Mouse (Mus musculus): ENCODE measurements around the gene Rtl6. TPM values are rescaled to one million over a fixed set of nuclear protein-coding genes. Genes with fewer than 3 reads are reported as not detected.
A peak's percentile ranks its signal among the peaks of the same experiment; 100 is the strongest.

Gene Rtl6
- polyA plus RNA-seq, 1 experiment from 2014 or later = 28.8 TPM

DNA sequence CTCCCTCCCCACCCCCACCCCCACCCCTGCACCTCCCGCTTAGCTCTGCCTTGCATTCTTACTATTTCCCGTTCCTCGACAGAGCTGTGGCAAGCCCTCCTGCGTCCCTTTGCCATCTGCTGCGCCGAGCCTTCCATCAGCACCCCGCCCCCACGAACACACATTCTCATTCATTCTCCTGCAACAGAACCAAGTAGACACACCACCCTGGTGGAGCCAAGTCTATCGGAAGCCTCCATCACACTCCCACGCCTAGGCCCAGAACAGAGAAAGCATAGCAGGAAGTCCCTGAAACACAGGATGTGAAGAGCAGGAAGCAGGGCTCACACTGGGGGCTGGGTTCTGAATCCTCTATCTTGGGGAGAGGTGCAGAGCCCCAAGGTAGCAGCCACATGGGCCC lies 51.6 kb downstream of the Rtl6 start:
- WGBS = 64% methylated on average over 10 of the region's 10 CpGs
- 0 out of 2 replicates have a peak overlapping the region, but pooled peaks have one; percentile 17 for H3K27ac ChIP-seq (ENCODE audit: low read depth, low read length)
- H3K27me3 ChIP-seq (replicated peaks; ENCODE audit: control insufficient read depth, insufficient read depth, low read length) = no peaks in the 10 kb centered on the region
- peak; percentile 47 for ATAC-seq
- no peaks in the 10 kb centered on the region for H3K9me3 ChIP-seq (replicated peaks; ENCODE audit: control insufficient read depth, low read length)
- no peak overlapping the region for H3K4me3 ChIP-seq (ENCODE audit: low read depth, low read length)
- no peak overlapping the region for H3K9ac ChIP-seq (ENCODE audit: low read length)
- peaks cover 29% of the 10 kb centered on the region for H3K4me1 ChIP-seq (ENCODE audit: control insufficient read depth, insufficient read depth, low read length)
- DNase-seq (ENCODE audit: low spot score) = no peak
- H3K36me3 ChIP-seq (ENCODE audit: control insufficient read depth, insufficient read depth, low read length) = no peaks in the 10 kb centered on the region
- no peak overlapping the region for H3K4me2 ChIP-seq (ENCODE audit: low read length)

GRCm38 (mm10) chr15:84504895-84505294 lies 52.7 kb downstream of the Rtl6 start:
- Histone ChIP-seq H3K4me3 (ENCODE audit: low read depth, low read length) (no peak overlapping the region), H3K4me1 (ENCODE audit: control insufficient read depth, insufficient read depth, low read length) (peaks cover 26% of the 10 kb centered on the region), H3K9ac (ENCODE audit: low read length) (no peak overlapping the region), H3K27ac (ENCODE audit: low read depth, low read length) (no peak overlapping the region), H3K9me3 (replicated peaks; ENCODE audit: control insufficient read depth, low read length) (no peaks in the 10 kb centered on the region), H3K4me2 (ENCODE audit: low read length) (no peak overlapping the region), H3K36me3 (ENCODE audit: control insufficient read depth, insufficient read depth, low read length) (no peaks in the 10 kb centered on the region), H3K27me3 (replicated peaks; ENCODE audit: control insufficient read depth, insufficient read depth, low read length) (no peaks in the 10 kb centered on the region)
- no peak for DNase-seq (ENCODE audit: low spot score)
- ATAC-seq = no peak
- 57% methylated on average over 7 of the region's 7 CpGs for WGBS

Other genes starting within 250 kb of the Rtl6 start
- 0.90 and 1.2 TPM in 2 replicates for gene Parvg, start 233.8 kb downstream of the Rtl6 start, polyA plus RNA-seq (2014; fragmentation: Nextera tagmentation; extraction: Ambion mirVana)
- 7.9 and 9.6 TPM in 2 replicates for gene Shisal1, start 110.7 kb downstream of the Rtl6 start, polyA plus RNA-seq (2014; fragmentation: Nextera tagmentation; extraction: Ambion mirVana)
- gene Prr5, start 111.8 kb upstream of the Rtl6 start, polyA plus RNA-seq (2014; fragmentation: Nextera tagmentation; extraction: Ambion mirVana) = 9.0 and 10.5 TPM in 2 replicates
- 0.20 and 0.37 TPM in 2 replicates for gene Arhgap8, start 162.2 kb upstream of the Rtl6 start, polyA plus RNA-seq (2014; fragmentation: Nextera tagmentation; extraction: Ambion mirVana)

Data from forebrain, embryonic 14.5 days (tissue).